Mouse (Mus musculus): ENCODE measurements at regions not wholly inside any gene's neighbourhood (a gene's known extent, or its start where the extent isn't known, plus 50 kb on each side); places are given as distances from the start of the nearest gene placed in this dataset.

GRCm38 (mm10) chr11:84708222-84708730, 111.0 kb downstream of the Mrm1 start:
- no peak for ATAC-seq (replicated peaks; ENCODE audit: insufficient number of reproducible peaks, low FRiP score, low TSS enrichment, poor library complexity, severe bottlenecking)

GRCm38 (mm10) chr11:84707772-84708171, 111.5 kb downstream of the Mrm1 start:
- no peak for ATAC-seq (replicated peaks; ENCODE audit: insufficient number of reproducible peaks, low FRiP score, low TSS enrichment, poor library complexity, severe bottlenecking)

GRCm38 (mm10) chr11:84706692-84707091, 112.6 kb downstream of the Mrm1 start:
- no peak for ATAC-seq (replicated peaks; ENCODE audit: insufficient number of reproducible peaks, low FRiP score, low TSS enrichment, poor library complexity, severe bottlenecking)

GRCm38 (mm10) chr11:84701319-84702175, 117.8 kb downstream of the Mrm1 start:
- ATAC-seq (replicated peaks; ENCODE audit: insufficient number of reproducible peaks, low FRiP score, low TSS enrichment, poor library complexity, severe bottlenecking) = no peak

- ATAC-seq (replicated peaks; ENCODE audit: insufficient number of reproducible peaks, low FRiP score, low TSS enrichment, poor library complexity, severe bottlenecking) = no peak
Measured at GRCm38 (mm10) chr11:84697521-84697920, 121.8 kb downstream of the Mrm1 start.

GRCm38 (mm10) chr11:84692638-84693037, 126.7 kb downstream of the Mrm1 start:
- no peak for ATAC-seq (replicated peaks; ENCODE audit: insufficient number of reproducible peaks, low FRiP score, low TSS enrichment, poor library complexity, severe bottlenecking)

- ATAC-seq (replicated peaks; ENCODE audit: insufficient number of reproducible peaks, low FRiP score, low TSS enrichment, poor library complexity, severe bottlenecking) = no peak
Measured at GRCm38 (mm10) chr11:84691410-84692148, 127.7 kb downstream of the Mrm1 start.

- no peak for ATAC-seq (replicated peaks; ENCODE audit: insufficient number of reproducible peaks, low FRiP score, low TSS enrichment, poor library complexity, severe bottlenecking)
Measured at GRCm38 (mm10) chr11:84686473-84686872, 132.8 kb downstream of the Mrm1 start.

GRCm38 (mm10) chr11:84684325-84684724, 135.0 kb downstream of the Mrm1 start:
- ATAC-seq (replicated peaks; ENCODE audit: insufficient number of reproducible peaks, low FRiP score, low TSS enrichment, poor library complexity, severe bottlenecking) = no peak

GRCm38 (mm10) chr11:84682931-84683330, 136.4 kb downstream of the Mrm1 start:
- no peak for ATAC-seq (replicated peaks; ENCODE audit: insufficient number of reproducible peaks, low FRiP score, low TSS enrichment, poor library complexity, severe bottlenecking)

- no peak for ATAC-seq (replicated peaks; ENCODE audit: insufficient number of reproducible peaks, low FRiP score, low TSS enrichment, poor library complexity, severe bottlenecking)
Measured at GRCm38 (mm10) chr11:84676377-84677078, 142.8 kb downstream of the Mrm1 start.

- ATAC-seq (replicated peaks; ENCODE audit: insufficient number of reproducible peaks, low FRiP score, low TSS enrichment, poor library complexity, severe bottlenecking) = no peak
Measured at GRCm38 (mm10) chr11:84672841-84673473, 146.4 kb downstream of the Mrm1 start.

- ATAC-seq (replicated peaks; ENCODE audit: insufficient number of reproducible peaks, low FRiP score, low TSS enrichment, poor library complexity, severe bottlenecking) = no peak
Measured at GRCm38 (mm10) chr11:84671585-84671984, 146.2 kb upstream of the Lhx1 start.

- no peak for ATAC-seq (replicated peaks; ENCODE audit: insufficient number of reproducible peaks, low FRiP score, low TSS enrichment, poor library complexity, severe bottlenecking)
Measured at GRCm38 (mm10) chr11:84667711-84668110, 142.4 kb upstream of the Lhx1 start.

GRCm38 (mm10) chr11:84664258-84664657, 138.9 kb upstream of the Lhx1 start:
- ATAC-seq (replicated peaks; ENCODE audit: insufficient number of reproducible peaks, low FRiP score, low TSS enrichment, poor library complexity, severe bottlenecking) = no peak

GRCm38 (mm10) chr11:84661981-84662380, 136.6 kb upstream of the Lhx1 start:
- no peak for ATAC-seq (replicated peaks; ENCODE audit: insufficient number of reproducible peaks, low FRiP score, low TSS enrichment, poor library complexity, severe bottlenecking)

- no peak for ATAC-seq (replicated peaks; ENCODE audit: insufficient number of reproducible peaks, low FRiP score, low TSS enrichment, poor library complexity, severe bottlenecking)
Measured at GRCm38 (mm10) chr11:84660877-84661276, 135.5 kb upstream of the Lhx1 start.

GRCm38 (mm10) chr11:84659370-84659937, 134.1 kb upstream of the Lhx1 start:
- ATAC-seq (replicated peaks; ENCODE audit: insufficient number of reproducible peaks, low FRiP score, low TSS enrichment, poor library complexity, severe bottlenecking) = no peak

Measured in monocyte, adult 5-6 weeks (primary cell).